Mouse (Mus musculus) v-Abl transformed pro-B cells (cell line): ENCODE measurements around the gene Setdb1.

Source experiments
- in situ Hi-C, 2 experiments: fragments of 400-800 bp; cut with MboI; formaldehyde crosslinking; loops; one replicate each; pipeline ENCODE4 v1.15.1; 2025; ENCODE audit not compliant: unreplicated experiment in 2 of 2

Setdb1 gene

GRCm38 (mm10) chr3:95294718-95295117 is 62.3 kb downstream of the Setdb1 start:
- in situ Hi-C loops = no loop called here

GRCm38 (mm10) chr3:95294316-95294715 is 62.7 kb downstream of the Setdb1 start:
- in situ Hi-C loops = no loop called here

GRCm38 (mm10) chr3:95293537-95293936 is 63.5 kb downstream of the Setdb1 start:
- in situ Hi-C loops = no loop called here

GRCm38 (mm10) chr3:95292899-95293298 is 64.1 kb downstream of the Setdb1 start:
- in situ Hi-C loops = no loop called here

- in situ Hi-C loops = no loop called here
Observed at GRCm38 (mm10) chr3:95291041-95291440, 66.0 kb downstream of the Setdb1 start.

GRCm38 (mm10) chr3:95290156-95290555 is 66.8 kb downstream of the Setdb1 start:
- in situ Hi-C loops = no loop called here

- in situ Hi-C loops = no loop called here
Observed at GRCm38 (mm10) chr3:95289419-95289818, 67.6 kb downstream of the Setdb1 start.

- in situ Hi-C loops = no loop called here
Observed at GRCm38 (mm10) chr3:95287541-95287940, 69.5 kb downstream of the Setdb1 start.

GRCm38 (mm10) chr3:95286510-95286909 is 70.5 kb downstream of the Setdb1 start:
- in situ Hi-C loops = no loop called here

- in situ Hi-C loops = no loop called here
Observed at GRCm38 (mm10) chr3:95286011-95286410, 71.0 kb downstream of the Setdb1 start.

- in situ Hi-C loops = no loop called here
Observed at GRCm38 (mm10) chr3:95285390-95285789, 71.6 kb downstream of the Setdb1 start.

GRCm38 (mm10) chr3:95284501-95285281 is 72.3 kb downstream of the Setdb1 start:
- in situ Hi-C loops = no loop called here

GRCm38 (mm10) chr3:95284062-95284461 is 72.9 kb downstream of the Setdb1 start:
- in situ Hi-C loops = no loop called here

GRCm38 (mm10) chr3:95283589-95283941 is 73.4 kb downstream of the Setdb1 start:
- in situ Hi-C loops = no loop called here

GRCm38 (mm10) chr3:95282865-95283588 is 74.0 kb downstream of the Setdb1 start:
- in situ Hi-C loops = no loop called here

- in situ Hi-C loops = no loop called here
Observed at GRCm38 (mm10) chr3:95282381-95282864, 74.6 kb downstream of the Setdb1 start.

- in situ Hi-C loops = no loop called here
Observed at GRCm38 (mm10) chr3:95281216-95282126, 75.5 kb downstream of the Setdb1 start, which contains the start of the genes Mindy1 and Prune1. Gene Mindy1, plus strand, starts transcription at chr3:95281345. Gene Prune1, minus strand, starts transcription at chr3:95282076.

- in situ Hi-C loops = no loop called here
Observed at GRCm38 (mm10) chr3:95280747-95281146, 76.3 kb downstream of the Setdb1 start.

- in situ Hi-C loops = no loop called here
Observed at GRCm38 (mm10) chr3:95277149-95277551, 79.9 kb downstream of the Setdb1 start.

GRCm38 (mm10) chr3:95276428-95276934 is 80.5 kb downstream of the Setdb1 start:
- in situ Hi-C loops = no loop called here
